Mouse (Mus musculus): ENCODE measurements at regions not wholly inside any gene's neighbourhood (a gene's known extent, or its start where the extent isn't known, plus 50 kb on each side); places are given as distances from the start of the nearest gene placed in this dataset.

- no peaks in the 10 kb centered on the region for H3K27me3 ChIP-seq (ENCODE audit: control insufficient read depth, insufficient read depth, low read length)
- no peak overlapping the region for H3K27ac ChIP-seq (replicated peaks; ENCODE audit: low read depth, low read length)
- H3K36me3 ChIP-seq (ENCODE audit: control insufficient read depth, insufficient read depth, low read length): no peaks in the 10 kb centered on the region
- ATAC-seq (ENCODE audit: low FRiP score, low read depth): no peak
- peaks cover 7% of the 10 kb centered on the region; the same call in 1 of the 2 replicates for H3K4me1 ChIP-seq (ENCODE audit: control insufficient read depth, insufficient read depth, low read length)
- DNase-seq (ENCODE audit: low spot score): no peak
- no peak overlapping the region for H3K4me2 ChIP-seq (replicated peaks; ENCODE audit: low read depth, low read length, severe bottlenecking)
- no peak for TF ChIP-seq POLR2A (IDR thresholded peaks at IDR 0.05; ENCODE audit: borderline replicate concordance, extremely low read depth, insufficient read depth, insufficient read length)
- no peak overlapping the region for H3K9ac ChIP-seq (ENCODE audit: low read depth, low read length, severe bottlenecking)
- H3K9me3 ChIP-seq (ENCODE audit: control insufficient read depth, low read length): peaks cover 1% of the 10 kb centered on the region; the same call in 1 of the 2 replicates
- H3K4me3 ChIP-seq (replicated peaks; ENCODE audit: low read length): no peak overlapping the region
Measured at GRCm38 (mm10) chr11:117559839-117560238, 75.7 kb downstream of the Gm11733 start.

GRCm38 (mm10) chr11:117567961-117568605 is 83.9 kb downstream of the Gm11733 start:
- H3K4me3 ChIP-seq (replicated peaks; ENCODE audit: low read length): no peak overlapping the region
- H3K27me3 ChIP-seq (ENCODE audit: control insufficient read depth, insufficient read depth, low read length): no peaks in the 10 kb centered on the region
- peak overlapping the region; percentile 43; the same call in 1 of the 2 replicates for H3K27ac ChIP-seq (replicated peaks; ENCODE audit: low read depth, low read length)
- H3K36me3 ChIP-seq (ENCODE audit: control insufficient read depth, insufficient read depth, low read length): no peaks in the 10 kb centered on the region
- DNase-seq (ENCODE audit: low spot score) (no peak), ATAC-seq (ENCODE audit: low FRiP score, low read depth) (no peak)
- H3K9me3 ChIP-seq (ENCODE audit: control insufficient read depth, low read length): peaks cover 5% of the 10 kb centered on the region
- 72% methylated on average over 9 of the region's 9 CpGs for WGBS
- TF ChIP-seq POLR2A (IDR thresholded peaks at IDR 0.05; ENCODE audit: borderline replicate concordance, extremely low read depth, insufficient read depth, insufficient read length): no peak
- H3K4me2 ChIP-seq (replicated peaks; ENCODE audit: low read depth, low read length, severe bottlenecking): no peak overlapping the region
- H3K4me1 ChIP-seq (ENCODE audit: control insufficient read depth, insufficient read depth, low read length): peaks cover 22% of the 10 kb centered on the region
- no peak overlapping the region for H3K9ac ChIP-seq (ENCODE audit: low read depth, low read length, severe bottlenecking)

GRCm38 (mm10) chr11:117568606-117568991 is 84.4 kb downstream of the Gm11733 start:
- Histone ChIP-seq H3K27me3 (ENCODE audit: control insufficient read depth, insufficient read depth, low read length) (no peaks in the 10 kb centered on the region), H3K4me2 (replicated peaks; ENCODE audit: low read depth, low read length, severe bottlenecking) (no peak overlapping the region), H3K9ac (ENCODE audit: low read depth, low read length, severe bottlenecking) (no peak overlapping the region), H3K4me1 (ENCODE audit: control insufficient read depth, insufficient read depth, low read length) (peaks cover 22% of the 10 kb centered on the region), H3K4me3 (replicated peaks; ENCODE audit: low read length) (no peak overlapping the region), H3K27ac (replicated peaks; ENCODE audit: low read depth, low read length) (peak overlapping the region; percentile 43; the same call in 1 of the 2 replicates), H3K9me3 (ENCODE audit: control insufficient read depth, low read length) (peaks cover 5% of the 10 kb centered on the region), H3K36me3 (ENCODE audit: control insufficient read depth, insufficient read depth, low read length) (no peaks in the 10 kb centered on the region)
- TF ChIP-seq POLR2A (IDR thresholded peaks at IDR 0.05; ENCODE audit: borderline replicate concordance, extremely low read depth, insufficient read depth, insufficient read length): no peak
- DNase-seq (ENCODE audit: low spot score) (peak; percentile 69), ATAC-seq (ENCODE audit: low FRiP score, low read depth) (no peak; the same call in 1 of the 2 replicates)
- 32% methylated on average over 9 of the region's 9 CpGs for WGBS

- ATAC-seq (ENCODE audit: low FRiP score, low read depth): no peak
Measured at GRCm38 (mm10) chr11:117569566-117570101, 84.5 kb upstream of the Tnrc6c start.

GRCm38 (mm10) chr11:117571858-117572257 is 82.2 kb upstream of the Tnrc6c start:
- no peak for DNase-seq (ENCODE audit: low spot score)
- ATAC-seq (ENCODE audit: low FRiP score, low read depth): no peak
- H3K4me2 ChIP-seq (replicated peaks; ENCODE audit: low read depth, low read length, severe bottlenecking): no peak overlapping the region
- no peaks in the 10 kb centered on the region for H3K27me3 ChIP-seq (ENCODE audit: control insufficient read depth, insufficient read depth, low read length)
- no peak overlapping the region for H3K9ac ChIP-seq (ENCODE audit: low read depth, low read length, severe bottlenecking)
- no peak overlapping the region for H3K27ac ChIP-seq (replicated peaks; ENCODE audit: low read depth, low read length)
- no peak for TF ChIP-seq POLR2A (IDR thresholded peaks at IDR 0.05; ENCODE audit: borderline replicate concordance, extremely low read depth, insufficient read depth, insufficient read length)
- 81% methylated on average over 3 of the region's 3 CpGs for WGBS
- no peaks in the 10 kb centered on the region for H3K9me3 ChIP-seq (ENCODE audit: control insufficient read depth, low read length)
- no peaks in the 10 kb centered on the region for H3K36me3 ChIP-seq (ENCODE audit: control insufficient read depth, insufficient read depth, low read length)
- H3K4me3 ChIP-seq (replicated peaks; ENCODE audit: low read length): no peak overlapping the region
- peaks cover 22% of the 10 kb centered on the region for H3K4me1 ChIP-seq (ENCODE audit: control insufficient read depth, insufficient read depth, low read length)

More at GRCm38 (mm10) chr11:117569566-117570101, 84.5 kb upstream of the Tnrc6c start:
- 71% methylated on average over 8 of the region's 8 CpGs for WGBS
- no peak overlapping the region for H3K4me2 ChIP-seq (replicated peaks; ENCODE audit: low read depth, low read length, severe bottlenecking)
- H3K36me3 ChIP-seq (ENCODE audit: control insufficient read depth, insufficient read depth, low read length): no peaks in the 10 kb centered on the region
- H3K9ac ChIP-seq (ENCODE audit: low read depth, low read length, severe bottlenecking): no peak overlapping the region
- peaks cover 22% of the 10 kb centered on the region for H3K4me1 ChIP-seq (ENCODE audit: control insufficient read depth, insufficient read depth, low read length)
- TF ChIP-seq POLR2A (IDR thresholded peaks at IDR 0.05; ENCODE audit: borderline replicate concordance, extremely low read depth, insufficient read depth, insufficient read length): no peak
- H3K27ac ChIP-seq (replicated peaks; ENCODE audit: low read depth, low read length): no peak overlapping the region
- H3K27me3 ChIP-seq (ENCODE audit: control insufficient read depth, insufficient read depth, low read length): no peaks in the 10 kb centered on the region
- DNase-seq (ENCODE audit: low spot score): no peak
- no peak overlapping the region for H3K4me3 ChIP-seq (replicated peaks; ENCODE audit: low read length)
- H3K9me3 ChIP-seq (ENCODE audit: control insufficient read depth, low read length): peaks cover 5% of the 10 kb centered on the region

All from limb, embryonic 14.5 days (tissue).